Mouse (Mus musculus) fibroblast of lung, adult 2 months (primary cell): ENCODE measurements at regions not wholly inside any gene's neighbourhood (a gene's known extent, or its start where the extent isn't known, plus 50 kb on each side); places are given as distances from the start of the nearest gene placed in this dataset.

Experiments
- DNase-seq: peaks from one replicate; pipeline ENCODE4 v3.0.0-alpha.2; 2011; ENCODE audit warnings: low read depth

DNA sequence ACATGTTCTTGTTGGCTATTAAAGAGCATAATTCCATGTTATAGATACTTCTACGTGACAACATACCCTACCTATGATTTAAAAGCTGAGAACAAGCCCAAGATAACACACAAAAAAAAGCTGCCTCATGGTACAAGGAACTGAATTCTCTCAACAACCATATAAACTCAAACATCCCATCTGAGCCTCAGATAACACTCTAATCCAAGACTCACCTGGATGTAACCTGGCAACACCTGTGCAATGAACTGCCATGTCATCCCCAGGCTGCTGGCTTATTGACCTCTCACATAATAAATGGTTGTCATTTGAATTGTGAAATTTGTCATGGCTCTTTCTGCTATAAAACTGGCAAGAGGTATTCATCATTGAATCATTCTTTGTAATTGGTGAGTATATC is 93.5 kb upstream of the Gm11146 start:
- DNase-seq, result no peak

DNA sequence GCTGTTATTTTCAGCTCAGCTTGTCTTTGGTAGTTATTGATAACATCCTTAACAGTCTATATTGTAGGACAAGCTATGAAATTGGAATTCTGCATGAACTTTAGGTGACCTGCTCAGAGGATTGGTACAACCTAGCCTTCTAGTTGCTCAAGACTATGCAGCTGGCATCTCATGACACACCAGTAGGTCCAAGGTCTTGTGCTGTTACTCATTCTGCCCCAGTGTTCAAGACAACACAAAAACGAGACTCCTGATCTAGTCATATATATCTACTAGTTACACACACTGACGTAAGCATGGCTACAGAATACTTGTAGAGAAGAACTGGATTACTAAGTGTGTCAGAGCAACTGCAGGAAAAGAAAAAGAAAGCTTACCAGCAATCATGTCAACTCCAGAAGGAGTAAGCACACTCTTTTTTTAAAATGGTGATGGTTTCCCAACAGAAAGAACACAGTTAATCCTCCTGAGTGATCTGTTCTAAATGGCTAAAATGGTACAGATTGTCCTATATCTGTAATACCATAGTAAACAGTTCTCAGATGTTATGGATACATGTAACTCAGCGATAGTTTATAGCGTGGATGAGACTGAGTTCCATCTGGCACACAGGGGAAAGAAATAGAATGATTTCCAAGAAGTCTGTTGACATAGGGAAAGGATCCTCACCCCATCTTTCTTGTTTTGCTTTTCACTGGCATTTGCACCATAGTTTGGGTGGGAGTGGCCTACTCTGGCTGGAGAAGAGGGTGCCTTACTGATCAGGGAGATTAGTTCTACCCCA is 85.4 kb upstream of the Gm11146 start:
- no peak for DNase-seq

DNA sequence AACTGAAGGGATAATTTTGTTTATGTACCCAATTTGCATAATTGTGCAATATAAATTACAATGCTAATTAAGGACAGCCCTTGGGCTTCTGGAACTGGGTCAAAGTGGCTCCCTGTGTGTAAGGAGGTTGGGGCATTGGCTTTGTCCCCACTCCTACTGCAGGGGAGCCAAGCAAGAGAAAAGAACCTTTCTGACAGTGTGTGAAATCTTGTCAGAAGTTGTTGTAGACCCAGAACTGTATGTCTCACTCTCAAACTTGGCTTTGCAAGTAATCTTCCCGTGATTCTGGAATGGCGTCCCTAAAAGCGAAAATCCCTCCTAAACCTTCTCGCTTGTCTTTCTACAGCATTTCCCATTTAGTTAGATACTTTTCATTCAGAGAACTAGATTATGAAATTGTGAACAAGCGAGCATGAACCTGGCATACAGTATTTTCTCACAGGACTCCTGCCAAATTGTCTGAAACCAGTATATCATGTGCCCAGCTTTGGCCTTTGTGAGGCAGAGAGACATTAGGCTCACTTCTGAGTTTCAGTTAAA is 83.8 kb upstream of the Gm11146 start:
- peak; percentile 88 for DNase-seq

DNA sequence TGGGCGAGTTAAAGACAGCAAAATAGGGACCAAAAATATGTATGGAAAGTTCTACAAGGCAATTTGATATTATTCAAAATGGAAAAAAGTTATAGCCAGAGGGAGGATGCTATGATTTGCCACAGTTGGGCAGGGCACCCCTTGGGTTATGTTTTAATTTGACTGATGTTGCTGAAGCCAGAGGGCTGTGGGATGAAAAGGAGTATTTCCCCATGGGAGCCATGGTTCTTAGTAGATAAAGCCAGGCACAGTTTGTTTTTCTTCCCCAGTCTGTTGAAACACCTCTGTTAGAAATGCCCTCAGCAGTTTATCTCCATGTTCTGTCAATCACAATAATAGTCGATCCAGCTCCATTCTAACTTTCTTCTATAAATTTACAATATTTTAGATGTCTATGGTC is 82.6 kb upstream of the Gm11146 start:
- no peak for DNase-seq

DNA sequence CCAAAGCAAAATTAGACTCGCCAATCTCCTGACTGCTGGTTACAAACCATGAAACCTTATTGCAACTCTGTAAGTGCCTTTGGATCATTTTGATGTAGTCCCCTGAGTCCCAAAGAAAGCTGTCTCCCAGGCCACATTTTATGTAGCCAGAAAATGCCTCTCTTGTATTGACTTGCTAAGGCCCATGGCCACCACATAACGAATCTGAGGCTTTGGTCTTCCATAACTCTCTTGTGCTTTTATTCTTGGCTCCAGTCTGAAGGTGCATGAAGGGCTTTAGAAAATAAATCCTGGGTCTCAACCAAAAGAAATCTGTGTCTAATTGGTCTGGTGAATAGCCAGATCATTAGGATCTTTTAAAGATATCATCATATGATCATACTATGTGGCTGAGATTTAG is 77.3 kb upstream of the Gm11146 start:
- no peak for DNase-seq

DNA sequence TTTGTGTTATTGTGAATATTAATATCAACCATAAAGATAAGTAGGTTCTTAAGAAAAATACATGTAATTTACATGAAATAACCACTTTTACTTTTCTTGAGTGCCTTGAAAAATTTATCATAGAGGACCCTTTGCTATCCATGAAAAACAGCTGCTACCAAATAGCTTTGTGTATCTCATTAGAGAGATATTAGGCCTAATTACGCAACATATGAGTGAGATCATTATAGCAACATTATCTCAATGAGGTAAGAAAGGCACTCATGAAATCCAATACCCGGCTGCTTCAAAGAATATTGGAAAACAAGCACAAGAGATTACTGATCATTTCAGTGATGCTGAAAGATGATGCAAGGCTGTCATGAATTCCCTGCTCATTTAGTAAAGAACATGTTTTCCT is 74.9 kb upstream of the Gm11146 start:
- DNase-seq, result no peak

DNA sequence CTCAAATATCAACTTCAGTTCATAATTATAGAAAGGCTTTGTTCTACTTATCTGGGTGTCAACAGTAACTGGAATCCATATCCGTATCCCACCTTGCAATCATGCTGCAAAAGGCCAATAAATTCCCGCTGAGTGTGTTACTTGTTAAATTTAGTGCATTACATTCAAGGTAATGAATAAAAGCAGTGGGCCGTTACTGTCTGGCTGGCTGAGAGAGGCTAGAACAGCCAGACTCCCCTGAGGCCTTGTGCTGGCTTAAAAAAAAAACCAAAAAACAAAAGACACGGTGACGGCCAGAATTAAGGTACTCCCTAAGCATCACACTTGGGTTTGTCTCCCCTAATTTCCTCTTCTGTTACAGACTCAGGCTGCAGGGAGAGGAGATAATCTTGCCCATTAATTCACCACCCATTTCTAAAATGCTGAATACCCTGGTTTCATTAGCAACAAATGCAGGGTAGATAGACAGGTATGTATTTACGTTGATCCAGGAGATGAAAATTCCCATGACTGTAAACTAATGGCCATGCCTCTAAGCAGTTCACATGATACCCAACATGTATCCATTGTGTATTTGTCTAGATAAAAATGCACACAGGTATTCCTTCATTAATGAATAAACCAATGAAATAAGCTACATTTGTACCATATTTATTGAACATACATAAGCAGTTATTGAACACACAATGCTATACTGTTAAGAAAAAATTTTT is 74.1 kb upstream of the Gm11146 start:
- no peak for DNase-seq

DNA sequence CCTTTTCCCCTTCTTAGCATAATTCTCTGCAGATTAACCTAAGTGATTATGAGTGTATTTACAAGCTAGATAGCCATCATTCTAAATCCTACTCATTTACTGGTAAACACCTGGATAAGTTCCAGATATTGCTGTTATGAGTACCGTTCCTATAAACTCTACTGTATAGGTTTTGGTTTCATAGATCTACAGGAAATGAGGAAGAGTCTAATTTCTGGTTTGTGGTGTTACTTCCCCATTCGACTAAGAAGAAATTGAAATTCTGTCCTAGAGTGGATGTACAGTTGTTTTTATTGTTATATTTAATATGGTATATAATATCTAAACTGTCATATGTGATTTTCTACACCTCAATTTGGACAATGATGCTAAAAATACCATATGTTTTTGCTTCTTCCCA is 69.4 kb upstream of the Gm11146 start:
- no peak for DNase-seq

DNA sequence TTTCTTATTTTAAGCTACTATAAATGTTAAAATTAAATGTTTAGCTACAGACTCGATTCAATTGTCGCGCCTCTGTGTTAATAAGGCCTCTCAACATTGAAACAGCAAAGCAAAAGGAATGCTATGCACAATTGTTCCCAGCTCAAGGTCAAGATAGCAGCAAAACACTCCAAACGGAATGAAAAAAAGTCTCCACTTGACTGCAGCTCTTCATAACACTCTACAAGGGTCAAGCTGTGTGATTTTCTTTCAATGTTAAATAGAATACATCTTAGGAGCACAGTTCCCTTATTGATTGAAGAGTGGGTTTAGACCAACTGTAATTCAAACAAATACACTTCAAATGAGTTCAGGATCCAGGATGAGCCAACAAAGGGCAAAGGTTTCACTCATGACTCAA is 63.9 kb upstream of the Gm11146 start:
- DNase-seq, result no peak

DNA sequence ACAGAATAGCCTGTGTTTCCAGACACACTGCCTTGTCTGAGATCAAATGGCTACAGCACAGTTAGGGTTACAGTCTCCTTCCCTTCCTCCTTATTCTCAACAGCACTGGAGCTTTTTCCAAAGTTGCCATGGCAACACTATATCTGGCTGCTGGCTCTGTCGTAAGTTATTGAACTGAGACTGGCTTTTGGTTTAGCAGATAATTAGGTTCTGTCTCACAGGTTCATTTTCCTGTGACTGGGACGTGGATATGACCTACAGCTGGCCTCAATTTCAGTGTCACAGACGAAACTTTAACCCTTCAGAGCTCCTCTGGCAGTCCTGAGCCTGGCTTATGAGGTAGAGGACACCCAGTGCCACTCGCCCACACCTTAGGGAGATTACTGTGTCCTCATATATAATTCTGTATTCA is 60.2 kb upstream of the Gm11146 start:
- no peak for DNase-seq

DNA sequence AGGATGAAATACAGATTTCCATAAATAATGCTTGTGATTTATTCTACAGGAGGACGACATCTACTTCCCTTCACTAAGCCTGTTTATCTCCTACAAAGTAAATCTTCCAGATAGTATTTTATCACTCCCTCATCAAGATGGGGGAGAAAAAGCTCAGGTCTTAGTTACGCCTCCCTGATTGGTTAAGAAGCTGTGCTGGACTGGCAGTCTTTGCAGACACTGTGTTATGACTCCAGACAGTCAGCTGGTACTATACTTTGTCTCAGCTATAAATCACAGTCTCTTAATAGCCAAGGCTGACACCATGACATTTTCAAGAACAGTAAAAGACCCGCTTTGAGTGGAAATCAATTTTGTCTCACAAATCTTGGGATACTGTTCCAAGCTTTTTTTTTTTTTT is 51.4 kb upstream of the Gm11146 start:
- DNase-seq, result no peak
